Mouse (Mus musculus) urinary bladder, postnatal 14 days (tissue): Measurements from ENCODE around the gene Zfp446.
"Not testable (repeated sequence)": the region's sequence is repeated elsewhere in the genome, so short reads cannot be mapped to it uniquely, and the experiment has no call there.

Experiments used
- DNase-seq: peaks from one replicate; pipeline ENCODE4 v3.0.0; 2021; ENCODE audit warnings: low spot score

Zfp446 gene

DNA sequence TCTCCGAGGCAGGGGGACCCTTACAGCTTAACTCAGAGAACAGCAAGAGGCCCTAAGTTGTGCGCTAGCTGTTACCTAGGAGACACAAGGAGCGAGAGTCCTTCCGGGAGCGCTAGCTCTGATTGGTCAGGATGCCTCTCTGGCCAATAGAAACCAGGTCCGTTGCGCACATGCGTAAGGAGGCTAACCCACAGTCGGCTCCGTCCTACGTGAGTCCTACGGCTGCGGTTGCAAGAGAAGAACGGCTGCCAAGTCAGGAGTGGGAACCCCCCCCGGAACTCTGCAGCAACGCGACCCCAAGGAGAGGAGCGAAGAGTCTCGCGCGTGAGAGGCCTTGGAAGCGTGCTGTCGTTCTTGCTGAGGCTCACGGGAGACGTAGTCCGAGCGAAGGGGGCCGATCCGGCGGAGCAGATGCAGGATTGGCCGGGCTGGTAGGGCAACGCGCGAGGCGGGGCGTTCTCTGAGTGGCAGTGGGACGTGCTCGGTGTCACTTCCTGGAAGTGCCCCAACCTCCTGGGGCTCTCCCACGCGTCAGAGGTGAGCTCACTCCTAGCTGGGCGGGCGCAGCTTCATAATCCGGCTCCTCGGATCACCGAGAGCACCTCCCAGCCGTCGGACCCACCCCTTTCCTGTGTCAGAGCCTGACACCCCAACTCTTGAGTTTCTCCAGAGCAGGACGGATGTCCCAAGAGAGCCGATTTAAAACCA is at the start of gene Zfp446:
TSS of gene Zfp446 (plus strand) at position 167 of the 708 bp plus-strand sequence.
- DNase-seq, result peak; percentile 99

DNA sequence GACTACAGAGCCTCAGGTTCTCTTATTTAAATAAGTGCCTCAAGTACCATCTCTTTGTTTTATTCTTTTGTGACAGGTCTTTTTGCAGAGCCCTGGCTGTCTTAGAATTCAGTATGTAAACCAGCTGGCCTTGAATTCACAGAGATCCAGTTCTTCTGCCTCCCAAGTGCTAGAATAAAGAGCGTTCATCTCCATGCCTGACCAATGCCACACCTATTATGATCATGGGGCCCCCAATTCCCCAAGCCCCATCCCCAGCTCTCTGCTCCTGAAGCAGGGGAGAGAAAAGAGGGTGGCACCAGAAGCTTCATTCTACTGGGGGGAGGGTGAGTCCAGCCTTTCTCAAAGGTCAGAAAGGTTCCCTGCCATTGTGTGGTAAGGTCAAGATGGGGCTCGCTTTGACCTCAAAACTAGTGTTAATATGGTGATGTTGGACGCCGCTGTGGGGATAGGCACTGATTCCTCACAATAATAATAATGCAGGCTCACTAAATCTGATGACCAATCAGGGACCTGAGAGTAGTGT is 44.0 kb upstream of the Zfp446 start:
- DNase-seq, result no peak

DNA sequence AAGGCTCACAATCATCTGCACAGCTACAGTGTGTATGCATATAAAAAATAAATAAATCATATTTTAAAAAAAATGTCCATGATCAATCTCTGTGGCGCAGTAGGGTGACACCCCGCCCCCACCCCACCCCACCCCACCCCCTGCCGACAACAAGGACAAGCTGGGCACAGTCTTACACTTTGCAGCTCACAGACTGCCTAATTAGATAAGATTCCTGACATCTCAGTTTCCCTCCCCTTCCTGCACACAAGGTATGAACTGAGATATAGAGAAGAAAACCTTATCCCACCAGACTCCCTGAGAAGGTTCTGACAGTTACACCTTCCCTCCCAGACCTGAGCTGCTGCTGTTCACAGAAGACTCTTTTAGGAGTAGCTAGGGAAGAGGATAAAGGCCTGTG is 42.8 kb upstream of the Zfp446 start:
- DNase-seq, result no peak

DNA sequence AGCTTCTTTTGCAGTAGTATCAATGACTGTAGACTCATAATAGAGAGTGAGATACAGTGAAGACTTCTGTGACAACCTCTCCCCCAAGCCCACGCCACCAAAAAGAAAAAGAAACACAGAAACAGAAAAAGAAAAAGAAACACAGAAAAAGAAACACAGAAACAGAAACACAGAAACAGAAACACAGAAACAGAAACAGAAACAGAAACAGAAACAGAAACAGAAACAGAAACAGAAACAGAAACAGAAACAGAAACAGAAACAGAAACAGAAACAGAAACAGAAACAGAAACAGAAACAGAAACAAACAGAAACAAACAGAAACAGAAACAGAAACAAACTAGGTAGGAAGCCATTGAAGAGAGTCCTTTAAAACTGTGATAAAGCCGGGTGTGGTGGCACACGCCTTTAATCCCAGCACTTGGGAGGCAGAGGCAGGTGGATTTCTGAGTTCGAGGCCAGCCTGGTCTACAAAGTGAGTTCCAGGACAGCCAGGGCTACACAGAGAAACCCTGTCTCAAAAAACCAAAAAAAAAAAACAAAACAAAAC is 40.3 kb upstream of the Zfp446 start:
- DNase-seq, result not testable (repeated sequence)

DNA sequence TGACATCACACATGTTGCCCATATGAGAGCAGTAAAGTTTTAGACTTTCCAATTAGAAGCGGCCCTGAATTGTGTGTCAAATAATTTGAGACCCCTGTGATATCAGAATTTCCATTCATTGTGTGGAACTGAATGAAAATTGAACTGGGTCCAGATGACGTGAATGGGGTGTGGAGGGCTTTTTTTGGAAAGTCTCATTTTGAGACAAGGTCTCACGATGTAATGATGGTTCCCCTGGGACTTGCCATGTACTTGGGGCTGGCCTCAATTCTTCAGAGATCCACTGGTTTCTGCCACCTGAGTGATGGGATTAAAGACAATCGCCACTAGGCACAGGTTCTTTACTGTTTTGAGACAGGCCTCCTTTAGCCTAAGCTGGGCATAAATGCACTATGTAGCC is 37.0 kb upstream of the Zfp446 start:
- no peak for DNase-seq

DNA sequence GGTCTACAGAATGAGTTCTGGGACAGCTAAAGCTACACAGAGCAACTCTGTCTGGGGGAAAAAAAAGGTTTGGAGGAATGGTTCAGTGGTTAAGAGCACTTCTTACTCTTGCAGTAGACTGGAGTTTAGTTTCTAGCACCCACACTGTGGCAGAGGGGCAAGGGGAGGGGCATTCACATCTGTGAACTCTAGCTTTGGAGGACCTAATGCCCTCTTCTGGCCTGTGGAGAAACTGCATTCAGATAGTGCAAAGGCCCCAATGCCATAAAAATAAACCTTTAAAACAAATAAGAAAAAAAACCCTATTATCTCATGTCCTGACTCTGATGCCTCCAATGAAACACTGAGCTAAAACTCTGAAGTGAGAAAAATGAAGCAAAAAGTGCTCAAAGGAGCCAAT is 34.2 kb upstream of the Zfp446 start:
- no peak for DNase-seq

DNA sequence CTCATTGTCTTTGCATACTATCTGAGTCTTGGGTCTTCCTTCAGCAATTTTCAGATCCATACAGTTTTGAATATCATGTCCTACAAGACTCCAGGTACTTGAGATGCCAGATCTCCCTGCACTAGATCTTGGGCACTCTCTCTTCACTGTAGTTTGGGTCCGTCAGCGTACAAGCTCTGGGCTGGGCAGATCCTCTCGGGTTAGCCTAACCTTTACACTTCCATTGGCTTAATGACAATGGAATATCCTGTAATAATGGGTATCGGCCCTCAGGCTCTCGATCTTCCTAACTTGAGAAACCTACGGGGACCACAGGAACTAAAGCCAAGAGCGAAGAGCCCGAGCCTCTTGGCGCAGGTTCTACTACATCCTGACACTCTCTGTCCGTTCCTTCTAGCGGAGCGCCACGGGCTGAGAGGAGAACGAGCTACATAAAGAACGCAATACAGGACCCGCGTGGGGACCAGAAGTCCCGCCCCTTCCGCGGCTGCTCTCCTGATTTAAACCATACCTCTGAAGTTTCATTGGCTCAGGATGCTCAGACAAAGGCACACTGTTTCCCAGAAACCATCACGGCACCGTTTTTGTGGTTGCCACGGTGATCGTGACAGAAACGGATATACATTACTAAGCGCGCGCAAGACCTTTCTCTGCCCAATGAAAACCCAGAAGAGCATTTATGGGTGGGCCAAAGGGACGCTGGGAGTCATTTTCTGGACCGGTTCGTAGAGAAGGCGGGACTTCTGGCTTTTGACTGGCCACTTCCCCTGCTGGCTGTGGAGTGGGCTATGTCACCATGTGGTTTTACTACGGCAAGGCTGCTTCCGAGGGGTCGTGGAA is 28.4 kb upstream of the Zfp446 start:
- peak; percentile 93 for DNase-seq

DNA sequence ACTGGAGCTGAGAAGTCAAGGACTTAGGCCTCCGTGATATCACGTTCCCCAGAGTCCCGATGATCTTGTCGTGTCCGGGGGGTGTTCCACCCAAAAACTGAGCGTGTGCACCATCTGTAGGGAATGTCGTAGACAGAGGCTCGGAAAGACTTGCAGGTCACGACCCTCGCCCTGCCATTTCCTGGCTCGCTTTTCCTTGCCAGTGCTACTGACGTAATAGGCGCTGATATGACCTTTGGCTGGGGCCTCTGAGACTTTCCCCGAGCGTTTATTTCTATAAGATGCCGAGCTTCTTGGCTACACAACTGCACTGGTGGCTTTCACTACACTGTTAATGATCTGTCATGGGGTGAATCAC is 27.8 kb upstream of the Zfp446 start:
- DNase-seq, result no peak

DNA sequence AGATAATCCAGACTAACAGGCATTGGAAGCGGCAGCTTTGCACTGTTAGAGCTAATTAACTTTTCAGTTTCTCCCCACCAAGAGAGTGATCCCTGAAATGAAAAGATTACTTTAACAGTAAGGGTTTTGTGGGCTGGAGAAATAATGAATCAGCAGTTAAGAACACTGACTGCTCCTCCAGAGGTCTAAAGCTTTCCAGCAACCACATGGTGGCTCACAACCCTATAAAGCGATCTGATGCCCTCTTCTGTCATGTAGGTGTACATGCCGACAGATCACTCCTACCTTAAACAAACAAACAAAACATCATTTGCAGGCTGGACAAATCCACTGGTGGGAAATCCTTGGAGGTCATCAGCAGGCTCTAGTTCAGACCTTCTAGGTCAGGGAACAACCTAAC is 22.8 kb upstream of the Zfp446 start:
- no peak for DNase-seq

DNA sequence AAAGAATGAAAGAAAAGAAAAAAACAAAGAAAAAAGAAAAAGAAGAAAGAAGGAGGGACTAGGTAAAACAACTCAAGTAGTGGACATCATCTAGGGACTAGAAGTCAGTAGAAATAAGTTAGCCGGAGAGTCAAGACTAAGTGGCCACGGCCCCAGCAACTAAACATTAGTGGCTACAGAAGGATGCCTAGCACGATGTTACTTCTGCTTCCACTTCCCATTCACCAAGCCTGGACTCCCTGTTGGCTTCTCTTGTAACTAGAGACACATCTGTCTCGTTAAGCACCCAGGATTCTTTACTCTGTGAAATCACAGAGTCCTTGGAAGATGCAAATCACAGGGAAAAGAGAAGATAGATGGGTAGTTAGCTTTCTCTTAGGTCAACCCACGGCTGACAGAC is 20.1 kb upstream of the Zfp446 start:
- DNase-seq, result no peak

DNA sequence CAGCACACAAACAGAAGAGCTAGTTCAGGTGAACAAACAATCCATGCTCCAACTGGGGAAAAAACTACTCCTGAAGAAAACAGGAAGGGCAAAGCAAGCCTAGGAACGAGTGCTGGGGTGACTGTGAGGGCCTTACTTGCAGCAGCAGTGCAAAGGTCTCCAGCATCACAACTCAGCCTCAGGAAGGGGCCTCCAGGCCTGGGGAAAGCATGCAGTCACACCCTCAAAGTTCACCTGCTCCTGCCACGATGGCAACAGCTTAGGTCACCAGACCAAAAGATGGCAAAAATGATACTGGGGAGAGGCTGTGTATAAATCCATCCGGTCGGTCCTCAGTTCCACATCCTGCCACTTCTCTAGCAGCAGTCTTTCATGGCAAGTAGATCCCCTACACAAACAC is 18.7 kb upstream of the Zfp446 start:
- DNase-seq, result no peak

DNA sequence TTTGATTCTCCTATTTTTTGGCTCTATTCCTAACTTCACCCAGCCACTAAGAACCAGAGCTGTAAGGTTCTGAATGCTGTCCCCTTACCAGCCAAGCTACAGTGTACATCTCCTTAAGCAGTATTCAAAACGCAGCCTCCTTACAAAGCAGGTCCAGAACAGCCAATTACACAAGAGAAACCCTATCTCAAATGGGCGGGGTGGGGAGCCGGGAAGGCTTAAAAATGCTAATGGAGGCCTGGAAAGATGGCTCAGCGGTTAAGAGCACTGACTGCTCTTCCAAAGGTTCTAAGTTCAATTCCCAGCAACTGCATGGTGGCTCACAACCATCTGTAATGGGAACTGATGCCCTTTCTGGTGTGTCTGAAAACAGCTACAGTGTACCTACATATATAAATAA is 17.9 kb upstream of the Zfp446 start:
- DNase-seq, result no peak

DNA sequence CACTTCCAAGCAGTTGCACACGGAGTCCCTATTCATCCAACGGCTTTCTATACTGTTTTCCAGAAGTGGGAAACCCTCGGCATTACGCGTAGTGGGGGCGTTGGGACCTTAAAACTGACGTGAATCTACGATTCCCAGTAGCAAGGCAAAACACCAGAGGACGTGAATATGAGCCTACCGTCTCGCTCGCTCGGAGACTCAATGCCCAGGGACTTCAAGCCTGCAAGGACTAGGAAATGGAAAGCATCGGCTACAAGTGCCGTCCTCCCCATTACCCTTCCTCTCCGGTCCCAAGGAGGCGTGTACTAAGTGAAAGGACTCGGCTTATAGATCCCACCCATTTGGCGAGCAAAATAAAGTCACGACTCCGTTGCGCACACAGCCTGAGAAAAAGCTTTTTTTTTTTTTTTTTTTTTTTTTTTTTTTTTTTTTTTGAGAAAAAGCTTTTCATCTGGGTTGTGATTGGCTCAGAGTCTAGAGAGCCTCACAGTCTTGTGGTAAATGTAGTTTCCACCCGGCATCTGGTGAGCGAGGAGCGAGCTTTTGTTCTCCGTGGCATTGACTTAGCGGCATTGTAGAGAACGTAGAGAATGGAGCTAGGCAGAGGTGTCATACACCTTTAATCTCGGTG is 16.0 kb upstream of the Zfp446 start:
- no peak for DNase-seq

DNA sequence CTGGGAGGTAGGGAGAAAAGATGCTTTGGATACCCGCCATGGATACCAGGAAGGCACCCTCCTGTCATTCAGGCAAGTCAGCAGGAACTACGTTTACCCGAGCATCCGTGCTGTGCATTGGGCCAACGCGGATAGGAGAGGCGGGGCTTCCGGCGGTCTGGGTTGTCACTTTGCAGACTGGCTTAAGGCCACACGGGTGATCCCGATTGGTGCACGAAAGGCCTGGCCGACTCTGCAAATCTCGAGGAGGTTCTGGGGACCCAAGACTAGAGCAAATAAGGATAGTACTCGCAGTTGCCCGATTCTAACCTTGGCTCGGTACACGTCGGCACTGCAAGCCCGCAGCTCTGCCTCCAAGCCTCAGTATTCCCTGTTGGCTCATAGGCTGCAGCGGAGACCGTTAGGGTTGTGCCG is 12.0 kb upstream of the Zfp446 start, which contains the start of gene Zfp324:
TSS of gene Zfp324 (plus strand) at position 161 of the 414 bp plus-strand sequence.
- DNase-seq, result peak; percentile 91

DNA sequence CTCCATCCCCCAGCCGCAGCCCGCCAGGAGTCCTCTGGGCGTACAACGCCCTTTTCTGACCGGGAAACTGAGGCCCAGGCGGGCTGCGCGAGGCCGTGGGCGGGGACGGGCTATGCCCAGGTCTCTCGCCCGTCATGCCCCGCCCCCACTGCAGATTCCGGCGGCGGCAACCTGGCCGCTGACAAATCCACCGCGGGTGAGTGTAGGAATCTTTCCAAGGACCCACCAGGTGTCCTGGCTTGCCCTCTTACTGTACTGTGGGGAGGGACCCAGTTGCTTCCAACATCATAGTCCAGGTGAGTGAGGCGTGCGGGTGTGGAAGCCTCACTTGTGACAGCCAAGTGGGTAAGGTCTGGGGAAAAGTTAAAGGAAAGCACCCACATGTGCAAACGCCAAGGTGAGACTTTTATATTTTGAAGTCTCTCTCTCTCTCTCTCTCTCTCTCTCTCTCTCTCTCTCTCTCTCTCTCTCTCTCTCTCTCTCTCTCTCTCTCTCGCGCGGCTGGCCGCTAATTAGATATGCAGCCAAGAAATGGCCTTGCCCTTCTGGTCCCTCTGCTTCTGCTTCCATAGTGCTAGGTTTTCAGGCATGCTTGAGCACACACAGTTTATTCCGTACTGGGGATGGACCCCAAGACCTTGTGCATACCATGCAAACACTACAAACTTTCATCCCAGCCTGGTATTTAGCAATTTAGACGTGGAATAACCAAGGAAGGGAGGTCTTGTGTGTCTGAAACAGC is 11.4 kb upstream of the Zfp446 start:
- DNase-seq, result peak; percentile 72

DNA sequence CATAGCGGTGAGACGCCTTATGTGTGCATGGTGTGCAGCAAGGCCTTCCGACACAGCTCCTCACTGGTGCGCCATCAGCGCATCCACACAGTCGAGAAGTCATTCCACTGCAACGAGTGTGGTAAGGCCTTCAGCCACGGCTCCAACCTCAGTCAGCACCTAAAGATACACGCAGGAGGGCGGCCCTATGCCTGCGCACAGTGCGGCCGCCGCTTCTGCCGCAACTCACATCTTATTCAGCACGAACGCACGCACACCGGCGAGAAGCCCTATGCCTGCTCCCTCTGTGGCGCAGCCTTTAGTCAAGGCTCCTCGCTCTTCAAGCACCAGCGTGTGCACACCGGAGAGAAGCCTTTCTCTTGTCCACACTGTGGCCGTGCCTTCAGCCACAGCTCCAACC is 6.7 kb upstream of the Zfp446 start:
- no peak for DNase-seq

DNA sequence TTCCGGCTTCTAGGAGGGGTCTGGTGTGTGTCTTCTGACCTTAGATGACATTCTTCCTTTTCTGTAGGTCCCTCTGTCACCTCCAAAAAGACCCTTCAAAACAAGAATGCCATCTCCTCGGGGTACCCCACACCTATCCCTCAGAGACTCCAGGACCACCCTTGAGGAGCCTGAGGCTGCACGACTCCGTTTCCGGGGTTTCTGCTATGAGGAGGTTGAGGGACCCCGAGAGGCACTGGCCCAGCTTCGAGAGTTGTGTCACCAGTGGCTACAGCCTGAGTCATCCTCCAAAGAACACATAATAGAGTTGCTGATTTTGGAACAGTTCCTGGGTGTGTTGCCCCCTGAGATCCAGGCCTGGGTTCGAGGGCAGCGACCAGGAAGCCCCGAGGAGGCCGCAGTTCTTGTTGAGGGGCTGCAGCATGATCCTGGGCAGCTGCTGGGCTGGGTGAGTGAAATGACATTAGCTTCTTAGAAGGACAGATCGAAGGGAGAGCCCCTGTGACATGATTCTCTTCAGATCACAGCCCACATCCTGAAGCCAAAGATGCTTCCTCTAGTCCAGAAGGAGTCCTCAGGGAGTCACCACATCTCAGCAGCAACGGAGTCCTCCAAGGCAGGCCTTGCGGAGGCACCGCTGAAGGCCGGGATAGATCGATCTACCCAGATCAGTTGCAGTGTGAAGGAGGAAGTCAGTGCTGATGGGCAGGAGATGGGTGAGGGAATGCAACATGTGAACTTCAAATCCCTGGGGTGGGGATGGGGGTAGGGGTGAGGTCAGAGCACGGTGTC is 1.5 kb downstream of the Zfp446 start:
- DNase-seq, result no peak

DNA sequence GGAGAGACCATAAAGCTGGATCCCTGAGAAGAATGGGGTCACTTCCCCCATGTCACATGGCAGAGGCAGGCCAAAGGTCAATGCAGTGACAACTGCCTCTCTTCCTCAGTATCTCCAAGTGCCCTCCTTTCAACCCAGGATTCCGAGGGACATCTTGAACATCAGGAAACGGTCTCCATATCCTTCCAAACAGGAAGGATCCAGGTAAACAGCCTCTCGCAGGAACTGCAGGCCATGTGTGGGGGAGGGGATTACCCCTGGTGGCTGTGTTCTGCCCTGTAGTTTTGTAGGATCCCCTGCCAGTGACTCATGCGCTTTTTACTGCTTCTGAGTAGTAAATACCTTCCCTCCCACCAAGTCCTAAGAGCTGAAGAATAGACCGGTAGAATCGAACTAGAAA is 2.1 kb downstream of the Zfp446 start:
- no peak for DNase-seq

DNA sequence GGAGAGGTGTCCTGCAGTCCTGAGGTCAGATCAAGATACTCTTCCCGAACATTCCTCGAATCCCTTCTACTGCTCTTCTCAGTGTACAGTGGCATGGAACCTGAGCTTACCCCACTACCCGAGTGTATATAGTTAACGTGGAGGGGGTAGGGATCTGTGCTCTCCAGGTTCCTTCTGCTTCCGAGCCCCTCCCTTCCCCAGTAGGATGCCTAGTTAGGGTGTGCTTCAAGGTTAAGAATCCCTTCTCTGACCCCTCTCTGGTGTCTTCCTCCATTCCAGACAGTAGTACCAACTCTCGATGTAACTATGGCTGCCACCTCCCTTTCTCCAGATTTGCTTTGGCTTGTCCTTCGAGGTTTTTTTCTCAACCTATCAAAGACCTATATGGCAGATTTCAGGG is 2.6 kb downstream of the Zfp446 start:
- no peak for DNase-seq

DNA sequence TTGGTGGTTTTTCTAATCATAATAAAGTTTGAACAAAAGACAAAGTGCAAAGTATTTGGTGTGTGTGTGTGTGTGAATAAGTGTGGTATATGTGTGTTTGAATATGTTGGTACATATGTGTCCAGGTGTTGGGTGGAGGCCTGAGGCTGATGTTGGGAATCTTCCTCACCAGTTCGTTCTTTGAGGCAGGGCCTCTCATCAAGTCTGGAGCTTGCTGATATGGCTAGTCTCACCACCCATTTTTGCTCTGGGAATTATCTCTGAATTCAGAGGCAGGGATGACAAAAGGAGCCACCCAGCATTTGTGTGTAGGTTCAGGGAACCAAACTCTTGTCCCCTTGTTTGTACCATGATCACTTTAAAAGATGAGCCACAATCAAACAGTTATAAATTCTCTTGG is 8.1 kb downstream of the Zfp446 start:
- DNase-seq, result no peak

DNA sequence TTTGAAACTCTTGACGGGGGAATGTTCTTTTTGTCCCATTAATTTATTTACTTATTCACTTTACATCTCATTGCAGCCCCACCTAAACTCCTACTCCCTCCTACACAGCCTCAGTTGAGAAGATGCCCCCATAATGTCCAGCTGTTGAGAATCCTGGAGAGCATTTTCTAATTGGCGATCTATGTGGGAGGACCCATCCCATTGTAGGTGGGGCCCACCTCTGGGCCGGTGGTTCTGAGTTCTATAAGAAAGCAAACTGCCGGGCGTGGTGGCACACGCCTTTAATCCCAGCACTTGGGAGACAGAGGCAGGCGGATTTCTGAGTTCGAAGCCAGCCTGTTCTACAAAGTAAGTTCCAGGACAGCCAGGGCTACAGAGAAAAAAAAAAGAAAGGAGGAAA is 9.3 kb downstream of the Zfp446 start:
- no peak for DNase-seq
